Mouse (Mus musculus): ENCODE results near the gene Lrrc23. TPM values are rescaled to one million over a fixed set of nuclear protein-coding genes. Genes with fewer than 3 reads are reported as not detected.

The Lrrc23 gene
- 3.9 and 5.2 TPM in 2 replicates for polyA plus RNA-seq (2016; fragmentation: Nextera tagmentation; extraction: Ambion mirVana)

DNA sequence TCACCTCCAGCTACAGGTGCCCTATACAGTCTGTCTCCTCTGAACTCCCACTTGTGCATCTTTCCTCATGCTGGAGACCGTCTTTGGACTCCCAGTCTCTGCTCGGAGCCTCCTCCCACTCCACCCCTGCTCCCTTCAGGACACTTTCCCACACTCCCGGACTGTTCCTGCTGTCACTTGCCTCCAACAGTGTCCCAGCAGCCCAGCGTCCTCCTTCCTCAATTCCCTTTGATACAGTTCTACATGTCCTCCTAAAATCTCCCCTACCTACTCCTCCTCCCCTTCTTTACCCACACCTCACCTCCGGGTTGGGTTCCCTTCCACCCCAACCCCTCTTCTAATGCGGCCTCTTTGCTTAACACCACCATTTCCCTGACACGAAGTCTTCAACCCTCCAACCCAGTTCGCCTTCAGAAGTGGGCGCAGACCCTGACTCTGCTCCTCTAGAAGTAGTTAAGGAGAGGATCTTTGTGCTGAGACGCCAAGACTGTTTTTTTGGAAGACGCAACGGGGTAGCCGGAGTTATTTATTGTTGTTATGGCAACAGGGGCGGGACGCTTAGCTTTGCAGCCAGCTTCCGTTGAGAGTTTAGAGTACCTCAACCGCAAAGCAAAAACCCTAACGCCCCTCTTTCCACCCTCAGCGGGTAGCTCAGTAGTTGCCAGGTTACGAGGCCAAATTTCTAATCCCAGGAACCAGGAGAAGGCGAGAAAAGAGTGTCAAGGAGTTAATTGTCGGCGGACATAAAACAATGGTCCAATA, at the start of gene Lrrc23:
Gene Lrrc23, minus strand, starts transcription at position 506 of the 762 bp plus-strand sequence.
- Histone ChIP-seq H3K4me2 (replicated peaks) (peak within 1 kb of the TSS; percentile 68), H3K27ac (peak within 1 kb of the TSS; percentile 44; the same call in 1 of the 2 replicates), H3K36me3 (no peaks in the 10 kb centered on the region), H3K27me3 (peaks cover 20% of the 10 kb centered on the region), H3K9ac (peak within 1 kb of the TSS; percentile 33; the same call in 1 of the 2 replicates), H3K4me1 (peaks cover 20% of the 10 kb centered on the region), H3K4me3 (peak within 1 kb of the TSS; percentile 35), H3K9me3 (replicated peaks) (no peaks in the 10 kb centered on the region)
- peak; percentile 39 for ATAC-seq (ENCODE audit: low FRiP score)
- WGBS: 2% methylated on average over 23 of the region's 23 CpGs

DNA sequence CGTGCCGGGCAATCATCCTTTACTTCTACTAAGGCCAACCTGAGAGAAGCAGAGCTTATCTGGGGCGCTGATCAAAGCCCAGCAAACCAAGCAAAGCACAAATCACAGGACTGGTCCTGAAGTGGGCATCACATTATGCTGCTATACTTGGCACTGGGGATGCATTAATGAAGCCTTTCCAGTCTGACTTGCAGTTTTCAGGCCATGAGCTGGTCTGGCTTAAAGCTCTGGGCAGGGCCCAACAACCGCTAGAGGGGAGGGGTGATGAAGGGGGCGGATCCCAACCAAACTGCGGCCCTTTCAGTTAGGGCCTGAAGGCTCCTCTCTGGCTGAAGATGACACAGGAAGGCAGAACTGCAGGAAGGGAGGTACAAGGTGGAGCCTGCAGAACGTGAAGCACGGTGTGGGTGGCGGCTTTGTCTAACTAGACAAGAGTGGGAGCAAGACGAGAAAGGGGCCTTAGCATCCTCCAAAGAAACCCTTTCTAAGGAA, 48.6 kb upstream of the Lrrc23 start:
- H3K27ac ChIP-seq: peak overlapping the region; percentile 60
- peak overlapping the region; percentile 85 for H3K4me2 ChIP-seq (replicated peaks)
- 26% methylated on average over 10 of the region's 10 CpGs for WGBS
- H3K9ac ChIP-seq: peak overlapping the region; percentile 58
- no peak for ATAC-seq (ENCODE audit: low FRiP score)
- H3K36me3 ChIP-seq: peaks cover 46% of the 10 kb centered on the region
- peaks cover 25% of the 10 kb centered on the region for H3K4me1 ChIP-seq
- H3K9me3 ChIP-seq (replicated peaks): no peaks in the 10 kb centered on the region
- peak overlapping the region; percentile 44 for H3K4me3 ChIP-seq
- no peaks in the 10 kb centered on the region for H3K27me3 ChIP-seq

DNA sequence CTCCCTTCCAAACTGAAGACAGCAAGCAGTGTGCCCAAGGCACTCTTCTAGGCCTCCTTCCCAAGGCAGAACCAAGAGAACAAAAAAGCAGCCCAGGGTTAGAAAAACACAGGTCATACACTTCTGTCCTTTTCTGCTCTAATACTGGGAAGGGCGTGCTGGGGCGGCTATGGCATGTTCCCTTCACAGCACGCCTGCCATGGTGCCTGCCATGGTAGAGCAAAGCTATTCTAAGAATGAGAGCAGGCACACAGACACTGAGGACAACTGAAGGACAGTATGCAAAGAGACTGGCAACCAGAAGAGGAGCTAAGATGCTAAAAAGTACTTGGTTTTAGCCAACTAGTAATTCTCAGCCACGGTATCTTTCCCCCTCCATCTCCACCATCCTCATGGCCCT, 42.5 kb upstream of the Lrrc23 start:
- H3K4me2 ChIP-seq (replicated peaks): no peak overlapping the region
- WGBS: 93% methylated on average over 4 of the region's 4 CpGs
- H3K4me1 ChIP-seq: no peaks in the 10 kb centered on the region
- H3K4me3 ChIP-seq: no peak overlapping the region
- H3K9ac ChIP-seq: no peak overlapping the region
- peaks cover 93% of the 10 kb centered on the region for H3K36me3 ChIP-seq
- ATAC-seq (ENCODE audit: low FRiP score): no peak
- no peaks in the 10 kb centered on the region for H3K9me3 ChIP-seq (replicated peaks)
- H3K27ac ChIP-seq: no peak overlapping the region
- H3K27me3 ChIP-seq: no peaks in the 10 kb centered on the region

DNA sequence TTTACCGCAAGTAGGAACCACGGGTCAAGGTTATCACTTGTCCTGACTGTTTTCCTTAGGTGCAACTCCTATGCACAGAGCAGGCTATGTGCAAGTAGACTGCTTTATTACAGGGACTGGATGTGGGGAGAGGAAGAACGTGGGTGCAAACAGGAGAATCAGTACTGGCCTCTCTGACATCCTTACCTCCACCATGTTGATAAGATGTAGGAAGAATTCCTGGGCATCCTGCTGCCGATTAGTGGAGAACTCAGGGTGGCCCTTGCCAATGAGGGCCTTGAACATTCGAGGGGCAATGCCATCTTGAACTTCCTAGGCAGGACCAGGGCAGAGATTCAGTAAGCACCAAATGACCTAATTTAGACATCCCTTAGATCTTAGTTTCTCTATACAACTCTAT, 41.4 kb upstream of the Lrrc23 start:
- Histone ChIP-seq H3K4me1 (no peaks in the 10 kb centered on the region), H3K27me3 (no peaks in the 10 kb centered on the region), H3K4me3 (no peak overlapping the region), H3K27ac (no peak overlapping the region), H3K9me3 (replicated peaks) (no peaks in the 10 kb centered on the region), H3K36me3 (peaks cover 100% of the 10 kb centered on the region), H3K4me2 (replicated peaks) (no peak overlapping the region), H3K9ac (no peak overlapping the region)
- no peak for ATAC-seq (ENCODE audit: low FRiP score)
- 97% methylated on average over 5 of the region's 5 CpGs for WGBS

DNA sequence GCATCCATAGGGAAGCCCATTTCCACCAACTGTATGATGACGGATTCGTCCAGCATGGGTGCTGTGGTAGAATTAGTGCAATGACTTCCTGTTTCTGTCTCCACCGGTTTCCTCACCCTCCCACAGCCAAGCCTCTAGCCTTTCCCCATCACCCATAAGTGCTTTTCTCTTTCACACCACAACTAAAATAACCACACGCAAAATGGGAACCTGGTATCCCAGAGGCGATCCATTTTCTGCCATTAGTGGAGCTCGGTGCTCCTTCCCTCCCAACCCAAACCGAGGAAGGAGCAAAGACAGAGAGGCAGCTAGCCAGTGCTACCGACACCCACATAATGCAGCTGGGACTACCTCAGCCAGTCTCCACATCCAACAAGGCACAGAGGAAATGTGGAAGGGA, 38.4 kb upstream of the Lrrc23 start:
- Histone ChIP-seq H3K27ac (no peak overlapping the region), H3K4me1 (peaks cover 13% of the 10 kb centered on the region), H3K27me3 (no peaks in the 10 kb centered on the region), H3K4me2 (replicated peaks) (no peak overlapping the region), H3K9ac (no peak overlapping the region), H3K36me3 (peaks cover 80% of the 10 kb centered on the region), H3K4me3 (no peak overlapping the region), H3K9me3 (replicated peaks) (no peaks in the 10 kb centered on the region)
- 90% methylated on average over 8 of the region's 8 CpGs for WGBS
- ATAC-seq (ENCODE audit: low FRiP score): no peak

DNA sequence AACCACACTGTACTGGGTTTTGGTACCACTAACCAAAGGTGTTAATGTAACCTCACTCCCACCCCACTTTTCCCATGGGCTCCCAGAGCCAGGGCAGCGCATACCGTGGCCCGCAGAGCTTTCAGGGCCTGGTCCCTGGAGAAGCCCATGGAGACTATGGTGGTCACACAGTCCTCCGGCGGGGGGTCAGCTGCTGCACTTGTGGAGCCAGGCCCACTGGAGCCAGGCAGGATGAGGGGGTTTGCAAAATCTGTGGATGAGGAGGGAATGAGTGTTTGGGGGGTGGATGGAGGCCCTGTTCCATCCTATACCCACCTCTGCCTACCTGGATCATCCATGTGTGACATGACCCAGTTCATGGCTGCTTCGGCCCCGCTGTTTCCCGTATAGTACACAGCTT, 38.0 kb upstream of the Lrrc23 start:
- WGBS: 93% methylated on average over 8 of the region's 8 CpGs
- Histone ChIP-seq H3K9ac (no peak overlapping the region), H3K9me3 (replicated peaks) (no peaks in the 10 kb centered on the region), H3K36me3 (peaks cover 76% of the 10 kb centered on the region), H3K4me3 (no peak overlapping the region), H3K27me3 (no peaks in the 10 kb centered on the region), H3K4me1 (peaks cover 17% of the 10 kb centered on the region), H3K27ac (no peak overlapping the region), H3K4me2 (replicated peaks) (no peak overlapping the region)
- ATAC-seq (ENCODE audit: low FRiP score): no peak

DNA sequence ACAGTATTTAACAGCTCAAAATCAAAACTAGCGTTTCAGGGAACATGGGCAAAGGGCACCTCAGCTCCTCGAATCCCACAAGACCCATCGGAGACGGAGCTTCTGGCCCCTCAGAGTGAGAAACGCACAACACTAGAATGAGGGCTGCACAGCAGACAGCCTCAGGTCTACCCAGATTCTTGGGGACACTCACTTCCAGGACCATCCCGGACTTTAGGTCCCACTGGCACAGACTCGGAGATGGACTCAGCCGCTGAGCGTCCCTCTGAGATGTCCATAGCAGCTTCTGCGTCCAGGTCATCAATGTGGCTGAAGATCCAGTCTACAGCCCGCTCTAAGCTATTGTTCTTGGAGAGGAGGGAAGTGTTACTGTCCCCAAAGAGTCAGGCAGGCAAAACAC, 37.6 kb upstream of the Lrrc23 start:
- Histone ChIP-seq H3K4me1 (peaks cover 21% of the 10 kb centered on the region), H3K4me3 (no peak overlapping the region), H3K27me3 (no peaks in the 10 kb centered on the region), H3K9me3 (replicated peaks) (no peaks in the 10 kb centered on the region), H3K4me2 (replicated peaks) (no peak overlapping the region), H3K27ac (no peak overlapping the region), H3K36me3 (peaks cover 72% of the 10 kb centered on the region), H3K9ac (no peak overlapping the region)
- 96% methylated on average over 11 of the region's 11 CpGs for WGBS
- no peak for ATAC-seq (ENCODE audit: low FRiP score)

DNA sequence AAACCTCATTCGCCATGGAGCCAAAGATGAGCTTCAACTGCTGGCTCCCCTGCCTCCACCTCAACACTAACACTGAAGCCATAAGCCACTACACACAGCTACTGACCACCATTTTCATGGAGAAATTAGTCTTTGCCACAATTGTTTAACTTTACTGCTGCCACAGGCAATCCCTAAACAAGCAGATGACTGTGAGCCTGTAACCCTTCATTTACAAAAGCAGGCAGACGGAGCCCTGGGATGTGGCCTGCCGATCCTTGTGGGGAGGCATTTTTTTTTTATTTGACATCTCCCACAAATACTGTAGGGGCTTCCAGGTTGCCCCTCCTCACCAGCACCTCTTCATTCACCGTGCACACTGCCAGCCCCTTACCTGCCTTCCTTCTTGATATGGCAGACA, 37.1 kb upstream of the Lrrc23 start:
- Histone ChIP-seq H3K36me3 (peaks cover 72% of the 10 kb centered on the region), H3K27ac (no peak overlapping the region), H3K4me2 (replicated peaks) (no peak overlapping the region), H3K4me3 (no peak overlapping the region), H3K9me3 (replicated peaks) (no peaks in the 10 kb centered on the region), H3K27me3 (no peaks in the 10 kb centered on the region), H3K9ac (no peak overlapping the region), H3K4me1 (peaks cover 23% of the 10 kb centered on the region)
- WGBS: 92% methylated on average over 4 of the region's 4 CpGs
- no peak for ATAC-seq (ENCODE audit: low FRiP score)

DNA sequence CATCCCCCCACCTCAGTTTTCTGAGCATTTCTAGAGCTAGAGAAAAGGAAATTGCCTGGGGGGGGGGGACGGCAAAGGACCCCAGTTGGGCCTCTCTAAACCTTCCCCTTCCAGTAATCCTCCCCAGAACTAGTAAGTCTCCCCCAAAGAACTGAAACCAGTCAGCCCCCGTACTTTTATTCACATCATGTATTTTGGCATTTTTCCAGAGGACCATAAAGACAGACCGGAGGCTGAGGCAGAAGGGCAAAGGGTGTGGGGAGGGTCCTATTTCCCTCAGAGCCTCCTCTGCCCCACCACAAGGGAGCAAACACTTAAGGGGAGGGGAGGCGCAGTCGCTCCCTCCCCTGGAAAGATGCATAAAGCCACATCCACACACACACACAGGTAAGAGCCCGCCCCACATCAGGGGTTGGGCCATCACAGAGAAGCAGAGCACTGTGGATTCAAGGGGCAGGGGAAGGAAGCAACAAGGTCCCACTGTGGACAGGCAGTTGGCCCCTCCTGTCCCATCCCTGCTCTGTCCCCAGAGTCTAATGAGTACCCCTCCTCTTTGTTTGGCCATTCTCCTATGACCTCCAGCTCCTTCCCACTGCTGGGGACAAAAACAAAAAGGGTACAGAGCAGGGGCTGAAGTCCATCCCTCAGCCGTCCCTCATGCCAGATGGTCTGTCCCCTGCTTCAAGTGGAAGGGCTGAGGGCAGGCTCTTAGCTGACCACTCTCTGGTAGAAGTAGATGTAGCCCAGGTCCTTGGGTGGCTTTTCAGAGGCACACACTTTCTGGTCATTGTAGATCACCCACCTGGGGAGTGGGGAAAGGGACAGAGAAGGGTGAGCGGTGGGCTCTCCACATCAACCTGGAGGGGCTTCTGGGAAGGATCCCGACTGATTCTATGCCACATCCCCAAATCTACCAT, 35.6 kb upstream of the Lrrc23 start:
- Histone ChIP-seq H3K9me3 (replicated peaks) (no peaks in the 10 kb centered on the region), H3K4me1 (peaks cover 26% of the 10 kb centered on the region), H3K27me3 (no peaks in the 10 kb centered on the region), H3K9ac (no peak overlapping the region), H3K4me3 (no peak overlapping the region), H3K27ac (peak overlapping the region; percentile 30; the same call in 1 of the 2 replicates), H3K4me2 (replicated peaks) (peak overlapping the region; percentile 89; the same call in 1 of the 2 replicates), H3K36me3 (peaks cover 65% of the 10 kb centered on the region)
- no peak for ATAC-seq (ENCODE audit: low FRiP score)
- 67% methylated on average over 9 of the region's 9 CpGs for WGBS

DNA sequence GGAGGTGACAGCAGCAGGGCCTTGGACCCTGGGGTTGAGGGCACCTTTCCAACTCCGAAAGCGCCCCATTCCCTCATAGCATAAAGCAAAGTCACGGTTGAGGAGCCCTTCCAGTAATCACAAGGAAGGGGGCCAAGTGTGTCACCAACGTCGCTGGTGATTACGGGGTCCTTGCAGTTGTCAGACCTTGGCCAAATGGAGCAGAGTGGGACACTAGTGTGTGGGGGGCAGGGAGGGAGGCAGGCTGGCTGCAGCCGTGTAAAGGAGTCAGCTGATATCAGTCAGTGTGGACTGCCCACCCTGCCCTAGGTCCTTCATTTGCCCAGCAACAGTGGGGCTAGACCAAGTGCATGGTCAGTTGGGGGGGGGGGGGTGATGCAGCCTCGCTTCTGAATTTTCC, 34.9 kb upstream of the Lrrc23 start:
- Histone ChIP-seq H3K4me1 (peaks cover 33% of the 10 kb centered on the region), H3K36me3 (peaks cover 59% of the 10 kb centered on the region), H3K9ac (peak overlapping the region; percentile 79), H3K9me3 (replicated peaks) (no peaks in the 10 kb centered on the region), H3K4me2 (replicated peaks) (peak overlapping the region; percentile 89), H3K4me3 (peak overlapping the region; percentile 69), H3K27me3 (no peaks in the 10 kb centered on the region), H3K27ac (peak overlapping the region; percentile 84)
- ATAC-seq (ENCODE audit: low FRiP score): peak; percentile 53
- 48% methylated on average over 8 of the region's 8 CpGs for WGBS

DNA sequence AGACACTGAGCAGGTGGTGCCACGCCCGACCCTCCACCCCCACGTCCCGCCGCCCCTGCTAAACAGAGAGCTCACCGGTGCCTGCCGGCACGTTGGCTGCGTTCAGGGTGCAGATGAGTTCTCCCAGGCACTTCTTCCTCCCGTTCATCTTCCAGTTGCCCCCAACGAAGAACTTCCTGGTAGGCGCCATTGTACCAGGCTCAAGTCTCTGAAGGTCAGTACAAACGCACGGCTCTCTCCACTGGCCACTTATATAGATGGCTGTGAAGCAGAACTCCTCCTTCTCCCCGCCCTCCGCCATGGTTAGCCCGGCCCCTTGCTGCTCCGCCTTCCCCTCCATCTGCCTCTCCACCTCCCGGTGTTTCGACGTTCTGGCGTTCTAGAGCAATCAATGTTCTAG, 34.4 kb upstream of the Lrrc23 start, which contains the start of gene Tpi1:
Gene Tpi1, minus strand, starts transcription at position 364 of the 400 bp plus-strand sequence.
- Histone ChIP-seq H3K9me3 (replicated peaks) (no peaks in the 10 kb centered on the region), H3K27ac (peak within 1 kb of the TSS; percentile 84), H3K9ac (peak within 1 kb of the TSS; percentile 79), H3K36me3 (peaks cover 54% of the 10 kb centered on the region), H3K27me3 (no peaks in the 10 kb centered on the region), H3K4me1 (peaks cover 38% of the 10 kb centered on the region), H3K4me2 (replicated peaks) (peak within 1 kb of the TSS; percentile 89), H3K4me3 (peak within 1 kb of the TSS; percentile 69)
- WGBS: 0% methylated on average over 22 of the region's 22 CpGs
- ATAC-seq (ENCODE audit: low FRiP score): peak; percentile 84

DNA sequence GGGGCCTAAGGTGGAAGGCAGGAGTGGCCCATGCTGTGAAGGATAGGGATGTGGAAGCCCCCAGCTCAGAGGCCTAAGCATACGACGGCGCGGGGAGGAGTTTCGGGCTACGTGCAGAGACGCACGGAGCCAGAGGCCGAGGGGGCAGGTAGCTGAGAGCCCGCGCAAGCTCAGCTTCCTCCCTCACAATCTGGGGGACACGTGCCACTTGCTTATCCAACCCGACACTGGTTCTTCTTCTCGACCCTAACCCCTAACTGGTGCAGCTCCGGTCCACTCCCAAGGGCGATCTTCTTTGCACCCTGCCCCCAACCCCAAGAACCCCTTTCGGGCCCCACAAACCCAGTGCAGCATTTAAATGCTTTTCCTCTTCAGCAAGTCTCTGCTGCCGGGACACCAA, 34.0 kb upstream of the Lrrc23 start:
- peaks cover 49% of the 10 kb centered on the region for H3K36me3 ChIP-seq

More for the DNA sequence above, 34.0 kb upstream of the Lrrc23 start:
- peaks cover 41% of the 10 kb centered on the region for H3K4me1 ChIP-seq
- H3K9ac ChIP-seq: peak overlapping the region; percentile 79
- H3K27ac ChIP-seq: peak overlapping the region; percentile 84
- peak overlapping the region; percentile 89 for H3K4me2 ChIP-seq (replicated peaks)
- H3K27me3 ChIP-seq: no peaks in the 10 kb centered on the region
- peak; percentile 69 for ATAC-seq (ENCODE audit: low FRiP score)
- H3K9me3 ChIP-seq (replicated peaks): no peaks in the 10 kb centered on the region
- under 1% methylated on average over 18 of the region's 18 CpGs for WGBS
- peak overlapping the region; percentile 69 for H3K4me3 ChIP-seq

All from hindbrain, embryonic 12.5 days (tissue).